Mouse (Mus musculus) CH12.LX (cell line): ENCODE data around the gene Fam178b. TPM values are rescaled to one million over a fixed set of nuclear protein-coding genes. Genes with fewer than 3 reads are reported as not detected.

Experiments
- DNase-seq: peaks from one replicate; pipeline ENCODE4 v3.0.0-alpha.2; 2013; ENCODE audit errors: extremely low read depth
- H3K27ac ChIP-seq: 2 replicates; pipeline ENCODE4 v1.5.1; 2012; ENCODE audit warnings: low read depth, mild to moderate bottlenecking, control low read depth, moderate library complexity; ENCODE audit not compliant: insufficient read depth
- H3K27me3 ChIP-seq: replicated peaks from 2 replicates; pipeline ENCODE3; 2012; ENCODE audit warnings: inconsistent platforms
- H3K36me3 ChIP-seq, 2 experiments: replicated peaks in 1 of 2; 2 replicates each; pipeline versions ENCODE3 to v1.6.1; 2012; ENCODE audit warnings: inconsistent platforms in 1 of 2, low read length in 1 of 2, mild to moderate bottlenecking in 1 of 2, mixed read lengths in 1 of 2, moderate library complexity in 1 of 2; ENCODE audit not compliant: control insufficient read depth in 1 of 2, insufficient read depth in 1 of 2
- H3K4me1 ChIP-seq, 2 experiments: 2 replicates each; pipeline ENCODE4 v1.6.1; 2012; ENCODE audit warnings: inconsistent platforms in 1 of 2, moderate library complexity in 1 of 2; ENCODE audit not compliant: insufficient read depth in 2 of 2, control insufficient read depth in 1 of 2
- H3K4me2 ChIP-seq: 2 replicates; pipeline ENCODE4 v1.6.1; 2012; ENCODE audit warnings: low read depth, mild to moderate bottlenecking, control low read depth; ENCODE audit not compliant: poor library complexity, insufficient read depth, severe bottlenecking
- H3K4me3 ChIP-seq, 3 experiments: fragments of 150-350 bp in 1 of 3; sonication (generic) in 1 of 3; replicated peaks in 1 of 3; 2 replicates each; pipeline versions ENCODE3 to v1.5.1; 2011 to 2012; ENCODE audit warnings: low read depth in 2 of 3, low read length in 2 of 3, mild to moderate bottlenecking in 2 of 3, moderate library complexity in 2 of 3, control low read depth in 1 of 3, improper control_type of control experiment in 1 of 3, inconsistent platforms in 1 of 3, mixed read lengths in 1 of 3; ENCODE audit not compliant: poor library complexity in 1 of 3
- H3K79me2 ChIP-seq: replicated peaks from 2 replicates; pipeline ENCODE4 v1.6.1; 2012; ENCODE audit warnings: mild to moderate bottlenecking, moderate library complexity; ENCODE audit not compliant: control insufficient read depth, poor library complexity, insufficient read depth, severe bottlenecking; ENCODE audit errors: extremely low read depth
- H3K9ac ChIP-seq: 2 replicates; pipeline ENCODE4 v1.6.1; 2012; ENCODE audit warnings: low read depth, mild to moderate bottlenecking, control low read depth, moderate library complexity; ENCODE audit not compliant: insufficient read depth
- H3K9me3 ChIP-seq: replicated peaks from 2 replicates; pipeline ENCODE3; 2012; ENCODE audit warnings: low read length, inconsistent platforms, mixed read lengths
- CHD1 ChIP-seq: IDR thresholded peaks from 2 replicates; pipeline ENCODE4 v1.6.1; 2012; ENCODE audit warnings: low read depth, low read length, improper control_type of control experiment, inconsistent platforms
- JUN ChIP-seq: IDR thresholded peaks from 2 replicates; pipeline ENCODE4 v1.6.1; 2011; ENCODE audit warnings: low read depth, mild to moderate bottlenecking, low read length, improper control_type of control experiment, moderate library complexity; ENCODE audit not compliant: insufficient read depth
- JUND ChIP-seq: conservative IDR thresholded peaks from 2 replicates; pipeline ENCODE4 v1.6.1; 2011; ENCODE audit warnings: low read depth, low read length, improper control_type of control experiment
- KAT2A ChIP-seq: IDR thresholded peaks from 2 replicates; pipeline ENCODE4 v1.6.1; 2012; ENCODE audit warnings: low read length, improper control_type of control experiment, inconsistent platforms; ENCODE audit not compliant: insufficient replicate concordance
- MAFK ChIP-seq: IDR thresholded peaks from 2 replicates; pipeline ENCODE4 v1.6.1; 2011; ENCODE audit warnings: low read length, improper control_type of control experiment; ENCODE audit not compliant: insufficient replicate concordance
- MAX ChIP-seq: IDR thresholded peaks from 2 replicates; pipeline ENCODE4 v1.6.1; 2011; ENCODE audit warnings: low read length, improper control_type of control experiment
- MAZ ChIP-seq: IDR thresholded peaks from 2 replicates; pipeline ENCODE4 v1.6.1; 2012; ENCODE audit warnings: low read depth, mild to moderate bottlenecking, inconsistent platforms, low read length, improper control_type of control experiment, moderate library complexity
- MEF2A ChIP-seq: IDR thresholded peaks from 2 replicates; pipeline ENCODE4 v1.6.1; 2014; ENCODE audit warnings: low read depth, mild to moderate bottlenecking, inconsistent platforms, low read length, improper control_type of control experiment, borderline replicate concordance
- MXI1 ChIP-seq: IDR thresholded peaks from 2 replicates; pipeline ENCODE4 v1.6.1; 2011; ENCODE audit warnings: mild to moderate bottlenecking, low read depth, low read length, improper control_type of control experiment
- MYC ChIP-seq: IDR thresholded peaks from 2 replicates; pipeline ENCODE4 v1.6.1; 2011; ENCODE audit warnings: low read depth, mild to moderate bottlenecking, improper control_type of control experiment, low read length
- NELFE ChIP-seq: IDR thresholded peaks from 2 replicates; pipeline ENCODE4 v1.6.1; 2011; ENCODE audit warnings: low read depth, low read length, improper control_type of control experiment
- PAX5 ChIP-seq: IDR thresholded peaks from 2 replicates; pipeline ENCODE4 v1.6.1; 2012; ENCODE audit warnings: low read length, inconsistent platforms, mixed read lengths
- RCOR1 ChIP-seq: conservative IDR thresholded peaks from 2 replicates; pipeline ENCODE4 v1.6.1; 2012; ENCODE audit warnings: low read depth, mild to moderate bottlenecking, inconsistent platforms, low read length, improper control_type of control experiment
- SMC3 ChIP-seq: IDR thresholded peaks from 2 replicates; pipeline ENCODE4 v1.6.1; 2011; ENCODE audit warnings: low read depth, low read length, improper control_type of control experiment
- USF2 ChIP-seq: conservative IDR thresholded peaks from 2 replicates; pipeline ENCODE4 v1.6.1; 2011; ENCODE audit warnings: low read depth, low read length, improper control_type of control experiment
- ZNF384 ChIP-seq: IDR thresholded peaks from 2 replicates; pipeline ENCODE4 v1.6.1; 2012; ENCODE audit warnings: low read depth, low read length, improper control_type of control experiment, inconsistent platforms
- dilution Hi-C: fragments of 300-500 bp; cut with MboI; formaldehyde crosslinking; loops from 2 replicates; pipeline ENCODE4 v1.14.3; 2020; ENCODE audit warnings: low sequenced_read_pairs; ENCODE audit not compliant: extremely low pct_unique_long_range_greater_than_20kb, extremely low pct_ligation_motif_present
- in situ Hi-C: fragments of 300-500 bp; cut with MboI; formaldehyde crosslinking; loops from 3 replicates; pipeline ENCODE4 v1.14.3; 2019; ENCODE audit warnings: low sequenced_read_pairs, low pct_ligation_motif_present, low pct_unique_long_range_greater_than_20kb, mixed read lengths
- polyA plus RNA-seq: library from polyadenylated mRNA; unstranded; fragments of >175 nt; gene quantifications from 2 replicates; pipeline ENCODE4 v1.2.1, GENCODE M21; 2012; ENCODE audit warnings: low read depth; ENCODE audit not compliant: insufficient read length
- total RNA-seq, 2 experiments: library from RNA; depleted of rRNA; stranded (reverse); fragments of 300-350 nt in 1 of 2; fragments of >200 nt in 1 of 2; gene quantifications; 2 replicates each; pipeline ENCODE4 v1.2.3; 2012 to 2014

Gene Fam178b
- total and polyA plus RNA-seq, 3 experiments, result 0.50 TPM; not detected in 2

GRCm38 (mm10) chr1:36523332-36524013 is 159.5 kb downstream of the Fam178b start:
- no peak overlapping the region for H3K4me3 ChIP-seq
- DNase-seq, result no peak
- dilution Hi-C loops (no loop called here), in situ Hi-C loops (no loop called here)
- H3K9ac ChIP-seq, result no peak overlapping the region
- no peaks in the 10 kb centered on the region for H3K27me3 ChIP-seq
- no peak overlapping the region for H3K4me2 ChIP-seq
- H3K9me3 ChIP-seq, result no peaks in the 10 kb centered on the region
- peaks cover 60 to 85% of the 10 kb centered on the region in 2 experiments for H3K36me3 ChIP-seq
- H3K27ac ChIP-seq, result no peak overlapping the region
- no peaks in the 10 kb centered on the region for H3K4me1 ChIP-seq
- TF ChIP-seq MEF2A (no peak), MAX (no peak), CHD1 (no peak), MAFK (no peak), KAT2A (no peak), USF2 (no peak), MAZ (no peak), MYC (no peak), PAX5 (no peak)
- H3K79me2 ChIP-seq, result no peaks in the 10 kb centered on the region

GRCm38 (mm10) chr1:36522210-36522609 is 160.8 kb downstream of the Fam178b start:
- in situ Hi-C loops, result no loop called here
- Histone ChIP-seq H3K36me3 (peaks cover 68 to 96% of the 10 kb centered on the region in 2 experiments), H3K9ac (no peak overlapping the region), H3K4me3 (no peak overlapping the region), H3K79me2 (no peaks in the 10 kb centered on the region), H3K9me3 (no peaks in the 10 kb centered on the region), H3K27ac (no peak overlapping the region), H3K27me3 (no peaks in the 10 kb centered on the region), H3K4me1 (no peaks in the 10 kb centered on the region), H3K4me2 (no peak overlapping the region)
- dilution Hi-C loops, result no loop called here
- TF ChIP-seq MXI1 (no peak), MEF2A (no peak), JUND (no peak), ZNF384 (no peak), RCOR1 (no peak), JUN (no peak), MYC (no peak), NELFE (no peak), SMC3 (no peak), KAT2A (no peak)
- DNase-seq, result no peak
